Mouse (Mus musculus) hindbrain, embryonic 14.5 days (tissue): Measurements from ENCODE around the gene Trappc2l. TPM values are rescaled to one million over a fixed set of nuclear protein-coding genes. Genes with fewer than 3 reads are reported as not detected.
"Not testable (repeated sequence)": the region's sequence is repeated elsewhere in the genome, so short reads cannot be mapped to it uniquely, and the experiment has no call there.

Experiments used
- ATAC-seq: fragments of 200-750 bp; cut with Nextera tagmentation; 2 replicates; pipeline ENCODE4 v1.8.0; 2017; ENCODE audit warnings: moderate number of reproducible peaks, mild to moderate bottlenecking, moderate TSS enrichment, moderate library complexity; ENCODE audit not compliant: low FRiP score
- DNase-seq: peaks from one replicate; pipeline ENCODE4 v3.0.0-alpha.2; 2015; ENCODE audit warnings: low spot score
- H3K27ac ChIP-seq: fragments of 300-500 bp; sonication (generic); 2 replicates; pipeline ENCODE4 v1.5.1; 2014; ENCODE audit warnings: mild to moderate bottlenecking, moderate library complexity
- H3K27me3 ChIP-seq: fragments of 300-500 bp; sonication (generic); 2 replicates; pipeline ENCODE4 v1.6.1; 2014; ENCODE audit warnings: mild to moderate bottlenecking, low read length, mixed read lengths; ENCODE audit not compliant: control insufficient read depth, insufficient read depth
- H3K36me3 ChIP-seq: fragments of 300-500 bp; sonication (generic); replicated peaks from 2 replicates; pipeline ENCODE4 v1.6.1; 2014; ENCODE audit not compliant: control insufficient read depth, insufficient read depth
- H3K4me1 ChIP-seq: fragments of 300-500 bp; sonication (generic); replicated peaks from 2 replicates; pipeline ENCODE4 v1.6.1; 2014; ENCODE audit warnings: antibody characterized with exemption, low read length, mixed read lengths; ENCODE audit not compliant: control insufficient read depth, insufficient read depth
- H3K4me2 ChIP-seq: fragments of 300-500 bp; sonication (generic); replicated peaks from 2 replicates; pipeline ENCODE4 v1.6.1; 2014; ENCODE audit warnings: mild to moderate bottlenecking, moderate library complexity
- H3K4me3 ChIP-seq: fragments of 300-500 bp; sonication (generic); replicated peaks from 2 replicates; pipeline ENCODE4 v1.5.1; 2014; ENCODE audit warnings: mild to moderate bottlenecking, low read length
- H3K9ac ChIP-seq: fragments of 300-500 bp; sonication (generic); 2 replicates; pipeline ENCODE4 v1.6.1; 2014
- H3K9me3 ChIP-seq: fragments of 300-500 bp; sonication (generic); 2 replicates; pipeline ENCODE4 v1.6.1; 2016; ENCODE audit warnings: low read length; ENCODE audit not compliant: control insufficient read depth
- whole genome bisulfite sequencing: fragments of 180-500 bp; shearing (Covaris S2); extraction: QIAGEN DNeasy Blood & Tissue Kit; methylation state at CpG from one replicate; pipeline ENCODE4 v1.1.7; 2014; 5-methylcytosine and 5-hydroxymethylcytosine counted together
- polyA plus RNA-seq: library from polyadenylated mRNA; unstranded; fragments of >200 nt; fragmentation: Nextera tagmentation; extraction: Ambion mirVana; gene quantifications from 2 replicates; pipeline ENCODE4 v1.2.1, GENCODE M21; 2014

The Trappc2l gene
- polyA plus RNA-seq, 1 experiment from 2014 or later = 130 TPM

GRCm38 (mm10) chr8:122571153-122571552 lies 40.3 kb upstream of the Trappc2l start:
- 93% methylated on average over 11 of the region's 11 CpGs for WGBS
- Histone ChIP-seq H3K36me3 (peaks cover 11% of the 10 kb centered on the region; the same call in 1 of the 2 replicates), H3K4me2 (no peak overlapping the region), H3K9me3 (no peaks in the 10 kb centered on the region), H3K9ac (no peak overlapping the region), H3K27ac (no peak overlapping the region), H3K4me1 (peaks cover 39% of the 10 kb centered on the region), H3K27me3 (no peaks in the 10 kb centered on the region), H3K4me3 (no peak overlapping the region)
- no peak for DNase-seq
- no peak for ATAC-seq

DNA sequence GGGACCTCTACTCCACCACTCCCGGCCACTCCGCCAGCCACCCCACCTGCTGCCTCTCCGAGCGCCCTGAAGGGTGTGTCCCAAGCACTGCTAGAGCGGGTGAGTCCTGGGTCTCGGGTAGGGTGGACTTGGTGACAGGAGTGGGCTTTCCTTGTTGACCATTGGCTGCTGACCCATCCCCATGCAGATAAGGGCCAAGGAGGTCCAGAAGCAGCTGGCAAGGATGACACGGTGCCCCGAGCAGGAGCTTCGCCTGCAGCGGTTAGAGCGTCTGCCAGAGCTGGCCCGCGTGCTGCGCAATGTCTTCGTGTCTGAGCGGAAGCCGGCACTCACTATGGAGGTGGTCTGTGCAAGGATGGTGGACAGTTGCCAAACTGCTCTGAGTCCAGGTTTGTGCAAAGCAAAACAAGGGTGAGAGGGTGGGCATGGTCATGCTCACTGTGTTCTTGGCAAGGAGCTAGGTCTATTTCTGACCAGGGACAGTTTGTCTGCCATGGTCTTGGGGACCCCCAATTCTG lies 39.6 kb upstream of the Trappc2l start:
- Histone ChIP-seq H3K9ac (no peak overlapping the region), H3K4me2 (no peak overlapping the region), H3K4me1 (peaks cover 34% of the 10 kb centered on the region), H3K36me3 (peaks cover 11% of the 10 kb centered on the region; the same call in 1 of the 2 replicates), H3K27ac (no peak overlapping the region), H3K27me3 (no peaks in the 10 kb centered on the region), H3K9me3 (no peaks in the 10 kb centered on the region), H3K4me3 (no peak overlapping the region)
- DNase-seq (no peak), ATAC-seq (no peak)
- WGBS = 89% methylated on average over 17 of the region's 17 CpGs

DNA sequence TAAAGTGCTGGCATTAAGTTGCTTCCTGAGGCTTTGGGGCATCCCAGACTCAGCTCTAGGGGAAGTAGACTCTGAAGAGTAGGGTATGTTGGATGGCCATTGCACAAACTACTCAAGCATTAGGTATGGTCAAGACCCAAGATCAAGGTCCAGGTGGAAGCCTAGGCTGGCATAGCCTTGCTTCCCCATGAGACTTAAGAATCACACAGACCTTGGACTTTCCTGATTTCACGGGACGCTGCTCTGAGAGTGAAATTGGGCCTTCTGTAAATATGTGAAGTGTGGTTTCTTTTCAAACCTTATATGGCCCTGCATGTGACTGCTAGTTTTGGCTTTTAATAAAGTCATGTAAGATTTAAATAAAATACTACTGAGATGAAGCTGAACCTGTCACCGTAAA lies 38.7 kb upstream of the Trappc2l start:
- no peak overlapping the region for H3K4me3 ChIP-seq
- H3K4me2 ChIP-seq = no peak overlapping the region
- no peaks in the 10 kb centered on the region for H3K27me3 ChIP-seq
- no peak overlapping the region for H3K9ac ChIP-seq
- H3K27ac ChIP-seq = no peak overlapping the region
- ATAC-seq (no peak), DNase-seq (no peak)
- H3K36me3 ChIP-seq = peaks cover 11% of the 10 kb centered on the region; the same call in 1 of the 2 replicates
- 92% methylated on average over 3 of the region's 3 CpGs for WGBS
- peaks cover 33% of the 10 kb centered on the region for H3K4me1 ChIP-seq
- H3K9me3 ChIP-seq = no peaks in the 10 kb centered on the region

GRCm38 (mm10) chr8:122573176-122573575 lies 38.3 kb upstream of the Trappc2l start:
- Histone ChIP-seq H3K36me3 (peaks cover 11% of the 10 kb centered on the region; the same call in 1 of the 2 replicates), H3K4me1 (peaks cover 33% of the 10 kb centered on the region)
- H3K4me3 ChIP-seq, H3K27me3 ChIP-seq, H3K4me2 ChIP-seq, DNase-seq, H3K9ac ChIP-seq, ATAC-seq, H3K27ac ChIP-seq, H3K9me3 ChIP-seq: not testable (repeated sequence)
- WGBS = 28% methylated on average over 4 of the region's 4 CpGs

DNA sequence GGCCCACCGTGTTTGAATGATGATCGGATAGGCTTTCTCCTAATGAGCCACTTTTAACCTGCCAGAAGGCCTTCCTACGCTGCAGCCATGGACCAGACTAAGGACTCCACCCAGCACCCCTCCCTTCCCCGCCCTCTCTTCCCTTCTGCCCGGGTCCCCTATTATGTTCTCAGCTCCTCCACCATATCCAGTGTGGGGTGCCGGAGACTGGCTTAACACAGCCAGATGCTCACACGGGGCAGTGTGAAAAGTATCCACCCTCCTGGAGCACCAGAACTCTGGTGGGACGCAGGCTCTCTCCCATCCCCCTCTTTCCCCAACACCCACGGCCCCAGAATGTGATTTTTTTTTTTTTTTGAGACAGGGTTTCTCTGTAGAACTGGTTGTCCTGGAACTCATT lies 37.9 kb upstream of the Trappc2l start:
- DNase-seq = no peak
- no peak for ATAC-seq
- H3K36me3 ChIP-seq = peaks cover 11% of the 10 kb centered on the region; the same call in 1 of the 2 replicates
- no peak overlapping the region for H3K4me3 ChIP-seq
- H3K27me3 ChIP-seq = no peaks in the 10 kb centered on the region
- no peak overlapping the region for H3K27ac ChIP-seq
- H3K4me2 ChIP-seq = no peak overlapping the region
- no peaks in the 10 kb centered on the region for H3K9me3 ChIP-seq
- no peak overlapping the region for H3K9ac ChIP-seq
- H3K4me1 ChIP-seq = peaks cover 29% of the 10 kb centered on the region
- WGBS = 51% methylated on average over 9 of the region's 9 CpGs

DNA sequence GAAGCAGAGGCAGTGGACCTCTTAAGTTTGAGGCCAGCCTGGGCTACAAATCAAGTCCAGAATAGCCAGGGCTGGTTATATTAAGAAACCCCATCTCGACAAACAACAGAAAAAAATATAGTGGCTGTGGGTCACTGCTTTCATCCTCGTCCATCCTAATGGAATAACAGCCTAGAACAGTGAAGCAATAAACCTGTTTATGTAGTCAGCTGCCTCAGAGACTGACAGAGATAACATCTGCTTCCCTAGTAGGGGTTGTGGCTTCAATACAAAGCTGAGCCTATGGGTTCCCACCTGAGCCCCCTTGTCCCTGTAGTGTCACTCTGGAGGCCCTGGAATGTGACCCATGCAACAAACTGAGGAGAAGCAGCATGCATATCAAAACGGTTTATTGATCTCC lies 37.2 kb upstream of the Trappc2l start:
- Histone ChIP-seq H3K9me3 (no peaks in the 10 kb centered on the region), H3K27me3 (no peaks in the 10 kb centered on the region), H3K4me1 (peaks cover 22% of the 10 kb centered on the region), H3K36me3 (peaks cover 11% of the 10 kb centered on the region; the same call in 1 of the 2 replicates), H3K9ac (no peak overlapping the region), H3K4me3 (no peak overlapping the region), H3K27ac (no peak overlapping the region), H3K4me2 (no peak overlapping the region)
- no peak for DNase-seq
- 52% methylated on average over 3 of the region's 3 CpGs for WGBS
- no peak for ATAC-seq

DNA sequence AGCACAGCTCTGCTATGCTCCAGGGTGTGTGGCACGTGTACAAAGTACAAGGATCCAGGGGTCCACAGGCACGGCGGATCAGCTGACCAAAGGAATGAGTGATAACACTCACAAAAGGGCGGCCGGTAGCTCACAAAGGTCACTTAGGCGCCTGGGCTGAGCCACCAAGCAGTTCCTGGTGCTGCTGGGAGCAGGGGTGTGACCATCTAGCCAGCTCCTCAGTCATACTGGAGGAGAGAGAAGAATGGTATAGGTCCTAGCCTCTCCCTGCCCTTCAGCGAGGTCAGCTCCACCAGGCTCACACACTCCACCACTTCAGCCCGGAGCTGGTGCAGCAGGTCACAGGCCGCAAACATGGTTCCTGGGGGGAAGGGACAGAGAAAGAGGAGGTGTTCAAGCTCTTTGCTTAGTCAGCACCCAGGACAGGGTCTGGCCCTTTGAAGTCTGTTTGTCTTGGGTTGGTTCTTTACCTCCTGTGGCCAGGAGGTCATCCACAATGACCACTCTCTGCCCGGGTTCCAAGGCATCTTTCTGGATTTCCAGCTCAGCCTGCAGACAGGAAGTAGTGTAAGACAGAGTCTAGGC lies 36.7 kb upstream of the Trappc2l start:
- Histone ChIP-seq H3K9me3 (no peaks in the 10 kb centered on the region), H3K36me3 (peaks cover 11% of the 10 kb centered on the region; the same call in 1 of the 2 replicates), H3K4me1 (peaks cover 22% of the 10 kb centered on the region), H3K4me3 (no peak overlapping the region), H3K27me3 (no peaks in the 10 kb centered on the region), H3K9ac (no peak overlapping the region), H3K27ac (no peak overlapping the region), H3K4me2 (peak overlapping the region; percentile 75; the same call in 1 of the 2 replicates)
- WGBS = 48% methylated on average over 10 of the region's 10 CpGs
- no peak for ATAC-seq
- DNase-seq = no peak

- peak overlapping the region; percentile 53; the same call in 1 of the 2 replicates for H3K4me3 ChIP-seq
- peaks cover 22% of the 10 kb centered on the region for H3K4me1 ChIP-seq
- ATAC-seq (no peak), DNase-seq (no peak)
- H3K9me3 ChIP-seq = no peaks in the 10 kb centered on the region
- H3K27ac ChIP-seq = no peak overlapping the region
- peak overlapping the region; percentile 80; the same call in 1 of the 2 replicates for H3K9ac ChIP-seq
- 71% methylated on average over 8 of the region's 8 CpGs for WGBS
- H3K36me3 ChIP-seq = peaks cover 7% of the 10 kb centered on the region; the same call in 1 of the 2 replicates
- no peaks in the 10 kb centered on the region for H3K27me3 ChIP-seq
- peak overlapping the region; percentile 75 for H3K4me2 ChIP-seq
Observed at GRCm38 (mm10) chr8:122575286-122575685, 36.2 kb upstream of the Trappc2l start.

DNA sequence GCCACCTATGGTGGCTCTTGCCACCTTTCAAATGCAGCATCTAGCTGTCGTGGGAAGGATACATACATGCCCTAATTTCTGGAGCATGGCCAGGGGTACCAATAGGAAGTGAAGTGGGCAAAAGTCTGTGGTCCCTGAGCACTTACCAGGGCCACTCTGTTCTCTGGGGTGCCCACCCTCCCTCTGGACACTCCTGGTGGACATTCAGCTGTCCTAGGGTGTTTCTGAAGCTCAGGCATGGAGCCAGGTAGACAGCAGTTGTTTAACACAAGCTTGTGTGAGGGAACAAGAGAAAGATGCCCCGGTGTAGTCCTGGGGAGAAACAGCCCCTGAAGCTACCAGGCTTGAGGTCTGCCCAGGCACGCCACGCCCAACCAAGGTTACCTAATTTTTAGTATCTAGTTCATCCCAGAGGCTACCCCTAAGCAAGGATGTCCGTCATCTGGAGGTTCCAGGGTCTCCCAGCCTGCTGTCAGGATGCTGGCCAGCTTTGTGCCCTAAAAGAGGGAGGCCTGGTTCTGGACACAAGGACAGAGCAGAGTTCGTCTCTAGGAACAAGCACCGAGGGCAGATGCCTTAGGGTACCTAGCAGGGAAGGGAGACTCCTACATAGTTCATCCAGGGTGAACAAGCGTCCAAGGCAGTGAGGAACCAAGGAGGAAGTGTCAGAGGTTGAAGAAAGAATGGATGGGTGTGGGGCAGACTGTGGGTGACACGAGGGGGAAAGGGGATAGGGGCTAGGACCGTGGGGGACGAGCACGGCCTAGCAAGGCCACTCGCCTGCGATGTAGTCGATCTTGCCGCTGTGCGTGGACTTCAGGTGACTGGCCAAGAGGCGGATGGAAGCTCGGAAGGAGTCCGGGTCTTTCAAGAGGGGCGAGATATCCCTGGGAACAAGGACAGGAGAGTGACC lies 35.4 kb upstream of the Trappc2l start:
- Histone ChIP-seq H3K4me3 (peak overlapping the region; percentile 53), H3K9ac (peak overlapping the region; percentile 80), H3K9me3 (no peaks in the 10 kb centered on the region), H3K4me1 (peaks cover 22% of the 10 kb centered on the region), H3K27me3 (no peaks in the 10 kb centered on the region), H3K36me3 (peaks cover 5% of the 10 kb centered on the region; the same call in 1 of the 2 replicates), H3K27ac (peak overlapping the region; percentile 66), H3K4me2 (peak overlapping the region; percentile 75)
- WGBS = 19% methylated on average over 21 of the region's 21 CpGs
- DNase-seq (no peak), ATAC-seq (0 out of 2 replicates have a peak, but pooled peaks have one; percentile 15)
